Mouse (Mus musculus) heart, embryonic 10.5 days (tissue): ENCODE data around the gene Wdfy1. TPM values are rescaled to one million over a fixed set of nuclear protein-coding genes. Genes with fewer than 3 reads are reported as not detected.

Source experiments
- DNase-seq: peaks from one replicate; pipeline ENCODE4 v3.0.0-alpha.2; 2017; ENCODE audit warnings: low spot score
- H3K27ac ChIP-seq: fragments of 300-500 bp; sonication (generic); 2 replicates; pipeline ENCODE4 v1.5.1; 2016; ENCODE audit warnings: mild to moderate bottlenecking
- H3K27me3 ChIP-seq: fragments of 300-500 bp; sonication (generic); 2 replicates; pipeline ENCODE4 v1.6.1; 2016; ENCODE audit warnings: mild to moderate bottlenecking; ENCODE audit not compliant: poor library complexity, insufficient read depth, severe bottlenecking
- H3K36me3 ChIP-seq: fragments of 300-500 bp; sonication (generic); 2 replicates; pipeline ENCODE4 v1.6.1; 2016; ENCODE audit warnings: mild to moderate bottlenecking, moderate library complexity
- H3K4me1 ChIP-seq: fragments of 300-500 bp; sonication (generic); 2 replicates; pipeline ENCODE4 v1.6.1; 2016; ENCODE audit warnings: mild to moderate bottlenecking
- H3K4me3 ChIP-seq: fragments of 300-500 bp; sonication (generic); 2 replicates; pipeline ENCODE4 v1.5.1; 2016; ENCODE audit warnings: mild to moderate bottlenecking, moderate library complexity
- H3K9me3 ChIP-seq: fragments of 300-500 bp; sonication (generic); 2 replicates; pipeline ENCODE4 v1.6.1; 2016; ENCODE audit warnings: mild to moderate bottlenecking, moderate library complexity
- WGBS: fragments of 180-500 bp; shearing (Covaris S2); methylation state at CpG from one replicate; pipeline ENCODE4 v1.1.7; 2016; 5-methylcytosine and 5-hydroxymethylcytosine counted together
- polyA plus RNA-seq: library from polyadenylated mRNA; unstranded; fragments of >200 nt; fragmentation: Nextera tagmentation; extraction: Ambion mirVana; gene quantifications from 2 replicates; pipeline ENCODE4 v1.2.1, GENCODE M21; 2016

Gene Wdfy1
- polyA plus RNA-seq, 1 experiment from 2014 or later = 25.1 TPM

GRCm38 (mm10) chr1:79736408-79736807, 39.5 kb downstream of the Wdfy1 start:
- Histone ChIP-seq H3K9me3 (no peaks in the 10 kb centered on the region), H3K36me3 (peaks cover 9% of the 10 kb centered on the region), H3K4me1 (no peaks in the 10 kb centered on the region), H3K27me3 (no peaks in the 10 kb centered on the region), H3K4me3 (no peak overlapping the region), H3K27ac (no peak overlapping the region)
- WGBS = 90% methylated on average over 3 of the region's 3 CpGs
- no peak for DNase-seq

DNA sequence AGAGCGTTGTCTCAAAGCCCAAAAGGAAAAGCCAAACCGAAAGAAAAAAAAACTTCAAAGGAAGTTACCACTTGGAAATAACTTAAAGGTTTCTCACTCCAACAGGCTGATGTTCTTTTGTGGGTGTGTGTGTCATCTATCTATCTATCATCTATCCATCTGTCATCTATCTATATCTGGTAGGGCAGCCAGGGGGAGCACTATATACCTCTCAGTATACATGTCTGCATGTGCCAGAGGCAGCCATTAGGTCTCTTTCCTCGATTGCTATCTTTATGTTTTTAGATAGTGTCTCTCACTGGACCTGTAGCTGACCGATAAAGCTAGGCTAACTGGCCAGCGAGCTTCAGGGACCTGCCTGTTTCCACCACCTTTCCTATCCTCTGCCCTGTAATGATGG, 41.1 kb downstream of the Wdfy1 start:
- Histone ChIP-seq H3K27me3 (no peaks in the 10 kb centered on the region), H3K9me3 (no peaks in the 10 kb centered on the region), H3K4me1 (no peaks in the 10 kb centered on the region), H3K36me3 (peaks cover 9% of the 10 kb centered on the region), H3K4me3 (no peak overlapping the region), H3K27ac (no peak overlapping the region)
- no peak for DNase-seq
- 82% methylated on average over 5 of the region's 5 CpGs for WGBS

DNA sequence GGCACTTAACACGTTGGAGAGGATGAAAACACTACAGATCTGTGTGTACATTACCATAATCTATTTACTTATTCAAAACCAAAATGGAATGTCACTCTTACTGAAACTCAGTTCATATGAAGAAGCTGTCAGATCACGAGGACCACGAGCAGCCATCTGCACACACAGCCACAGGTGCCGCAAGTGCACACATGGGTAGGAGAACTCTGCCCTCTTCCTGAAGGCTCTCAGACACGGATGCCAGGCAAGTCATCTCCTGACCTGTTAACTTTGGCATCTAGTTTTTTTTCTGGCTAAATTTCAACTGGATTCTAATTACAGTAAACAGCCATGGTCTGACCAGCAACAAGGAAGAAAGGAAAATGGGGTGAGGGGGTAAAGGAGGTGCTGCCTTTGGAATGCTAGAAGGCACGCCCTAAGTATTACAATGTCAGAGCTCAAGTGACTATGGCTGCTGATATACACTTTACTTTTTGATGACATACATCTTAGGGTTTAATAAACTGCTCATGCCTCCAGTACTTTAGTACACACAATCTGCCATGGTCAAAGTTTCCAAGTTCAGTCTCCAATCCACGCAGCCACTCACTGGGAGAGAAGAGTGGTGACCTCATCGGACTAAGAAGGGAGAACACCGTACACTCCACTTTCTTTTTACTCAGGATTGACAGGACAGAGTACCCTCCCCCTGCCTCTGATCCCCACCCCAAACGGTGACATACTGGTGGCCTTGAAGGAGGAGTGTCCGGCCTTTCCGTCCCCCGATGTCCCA, 61.6 kb downstream of the Wdfy1 start:
- no peak overlapping the region for H3K4me3 ChIP-seq
- 92% methylated on average over 13 of the region's 13 CpGs for WGBS
- H3K36me3 ChIP-seq = peaks cover 27% of the 10 kb centered on the region
- no peak for DNase-seq
- H3K4me1 ChIP-seq = peaks cover 11% of the 10 kb centered on the region; the same call in 1 of the 2 replicates
- H3K27ac ChIP-seq = no peak overlapping the region
- H3K27me3 ChIP-seq = no peaks in the 10 kb centered on the region
- no peaks in the 10 kb centered on the region for H3K9me3 ChIP-seq

- peaks cover 11% of the 10 kb centered on the region; the same call in 1 of the 2 replicates for H3K4me1 ChIP-seq
- H3K4me3 ChIP-seq = no peak overlapping the region
- peaks cover 27% of the 10 kb centered on the region for H3K36me3 ChIP-seq
- H3K27ac ChIP-seq = no peak overlapping the region
- H3K27me3 ChIP-seq = no peaks in the 10 kb centered on the region
- DNase-seq = no peak
- 89% methylated on average over 5 of the region's 5 CpGs for WGBS
- no peaks in the 10 kb centered on the region for H3K9me3 ChIP-seq
These were observed 62.9 kb downstream of the Wdfy1 start for GRCm38 (mm10) chr1:79713081-79713480.

DNA sequence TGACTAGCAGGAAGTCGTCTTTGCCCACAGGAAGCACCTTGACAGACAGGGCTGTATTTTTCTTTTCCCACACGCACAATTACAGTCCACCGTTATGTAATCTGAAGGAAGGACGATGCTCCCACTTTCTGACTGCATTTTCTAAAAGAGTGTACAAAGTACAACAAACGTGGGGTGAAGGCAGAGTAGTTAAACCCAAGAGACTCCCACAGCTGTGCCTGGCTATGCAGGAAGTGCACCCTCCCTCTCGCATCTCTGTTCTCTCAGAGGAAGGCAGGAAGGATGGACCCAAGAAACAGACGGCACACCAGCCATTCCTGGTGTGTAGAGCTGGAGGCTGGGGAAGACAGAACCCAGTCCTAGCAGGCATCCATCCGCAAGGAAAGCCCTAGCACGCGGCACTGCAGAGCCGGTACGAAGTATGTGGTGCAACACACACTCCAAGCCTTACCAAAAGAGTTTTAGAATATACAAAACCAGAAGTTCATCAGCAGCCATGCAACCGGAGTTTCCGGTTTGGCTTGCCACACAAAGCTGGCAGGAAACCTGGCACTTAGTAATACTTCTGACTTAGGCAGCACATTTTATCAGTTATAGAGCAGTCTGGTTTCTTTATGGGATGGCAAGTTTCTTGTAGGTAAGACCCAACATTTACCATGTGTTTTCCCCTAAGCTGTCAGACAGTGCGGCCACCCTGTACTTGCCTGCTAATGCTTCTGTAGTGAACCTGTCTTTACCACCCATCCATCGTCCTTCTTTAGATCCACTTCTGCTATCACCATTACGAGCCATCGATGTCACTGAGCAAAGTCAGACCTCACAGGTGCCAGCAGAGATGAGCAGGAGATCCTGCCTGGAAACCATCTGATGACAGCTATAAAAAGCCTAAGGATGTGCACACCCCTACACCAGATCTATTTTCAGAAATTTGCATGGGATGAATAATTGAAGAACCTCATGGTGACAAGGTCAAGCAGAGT, 64.5 kb downstream of the Wdfy1 start:
- 68% methylated on average over 18 of the region's 18 CpGs for WGBS
- peak overlapping the region; percentile 42; the same call in 1 of the 2 replicates for H3K27ac ChIP-seq
- peaks cover 11% of the 10 kb centered on the region; the same call in 1 of the 2 replicates for H3K4me1 ChIP-seq
- no peaks in the 10 kb centered on the region for H3K27me3 ChIP-seq
- DNase-seq = no peak
- H3K9me3 ChIP-seq = no peaks in the 10 kb centered on the region
- H3K36me3 ChIP-seq = peaks cover 33% of the 10 kb centered on the region
- H3K4me3 ChIP-seq = no peak overlapping the region

DNA sequence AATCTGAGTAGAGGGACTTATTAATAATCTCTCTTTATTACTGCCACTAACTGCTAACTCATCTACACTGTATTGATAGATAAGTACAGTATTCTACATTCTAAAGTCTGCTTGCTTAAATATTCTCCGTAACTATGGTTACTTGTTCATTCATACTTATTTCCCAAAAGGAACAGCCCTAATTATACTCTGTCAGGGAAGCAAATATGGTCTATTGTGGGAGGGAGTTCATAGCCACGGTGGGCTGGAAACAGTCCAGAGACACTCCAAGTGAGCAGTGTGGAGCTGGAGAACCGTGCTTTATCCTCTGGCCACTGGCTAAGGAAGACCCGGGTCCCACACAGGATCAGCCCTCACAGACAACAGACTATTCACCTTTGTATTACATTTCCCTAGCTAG, 65.3 kb downstream of the Wdfy1 start:
- H3K27me3 ChIP-seq = no peaks in the 10 kb centered on the region
- no peak overlapping the region for H3K27ac ChIP-seq
- no peak overlapping the region for H3K4me3 ChIP-seq
- H3K9me3 ChIP-seq = no peaks in the 10 kb centered on the region
- no peak for DNase-seq
- WGBS = 60% methylated on average over 4 of the region's 4 CpGs
- H3K36me3 ChIP-seq = peaks cover 37% of the 10 kb centered on the region
- peaks cover 11% of the 10 kb centered on the region; the same call in 1 of the 2 replicates for H3K4me1 ChIP-seq

DNA sequence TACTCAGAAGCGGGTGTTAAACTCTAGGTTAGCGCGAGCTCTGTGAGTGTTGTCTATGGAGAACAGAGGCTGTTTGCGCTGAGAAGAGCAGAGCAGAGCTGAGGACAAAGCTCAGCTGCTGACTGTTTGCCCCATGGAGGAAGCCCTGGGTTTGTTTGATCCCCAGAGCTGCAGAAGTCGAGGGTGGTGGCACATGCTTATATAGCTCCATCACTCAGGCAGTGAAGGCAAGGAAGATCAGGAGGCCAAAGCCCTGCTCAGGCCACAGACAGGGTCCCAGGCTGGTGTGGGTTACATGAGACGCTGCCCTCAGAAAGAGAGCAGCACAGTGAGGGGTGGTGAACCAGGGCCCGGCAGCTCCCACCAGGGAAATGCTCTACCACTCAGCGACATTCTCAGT, 65.7 kb downstream of the Wdfy1 start:
- H3K27ac ChIP-seq = no peak overlapping the region
- no peaks in the 10 kb centered on the region for H3K9me3 ChIP-seq
- DNase-seq = no peak
- H3K36me3 ChIP-seq = peaks cover 37% of the 10 kb centered on the region
- WGBS = 84% methylated on average over 8 of the region's 8 CpGs
- H3K4me3 ChIP-seq = no peak overlapping the region
- no peaks in the 10 kb centered on the region for H3K27me3 ChIP-seq
- H3K4me1 ChIP-seq = peaks cover 11% of the 10 kb centered on the region; the same call in 1 of the 2 replicates

DNA sequence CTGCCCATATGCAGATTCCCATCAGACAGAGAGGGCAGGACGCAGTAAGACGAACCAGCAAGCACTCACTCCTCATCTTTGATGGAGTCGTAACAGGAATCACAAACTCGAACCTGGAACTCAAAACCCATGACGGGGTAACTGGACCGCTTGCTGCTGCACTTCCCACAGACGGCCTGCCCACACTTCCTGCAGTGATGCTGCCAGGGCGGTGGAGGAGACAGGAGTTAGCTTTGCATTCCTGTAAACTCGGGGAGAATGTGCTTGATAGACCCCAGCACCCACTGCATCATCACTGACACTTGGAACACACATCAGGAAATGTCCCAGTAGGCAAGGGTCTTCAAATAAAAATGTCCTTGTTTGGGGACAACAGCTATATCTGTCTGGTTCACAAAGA, 68.6 kb downstream of the Wdfy1 start:
- 79% methylated on average over 9 of the region's 9 CpGs for WGBS
- Histone ChIP-seq H3K36me3 (peaks cover 18% of the 10 kb centered on the region; the same call in 1 of the 2 replicates), H3K27me3 (no peaks in the 10 kb centered on the region), H3K9me3 (no peaks in the 10 kb centered on the region), H3K27ac (no peak overlapping the region), H3K4me3 (no peak overlapping the region), H3K4me1 (peaks cover 11% of the 10 kb centered on the region; the same call in 1 of the 2 replicates)
- DNase-seq = no peak

DNA sequence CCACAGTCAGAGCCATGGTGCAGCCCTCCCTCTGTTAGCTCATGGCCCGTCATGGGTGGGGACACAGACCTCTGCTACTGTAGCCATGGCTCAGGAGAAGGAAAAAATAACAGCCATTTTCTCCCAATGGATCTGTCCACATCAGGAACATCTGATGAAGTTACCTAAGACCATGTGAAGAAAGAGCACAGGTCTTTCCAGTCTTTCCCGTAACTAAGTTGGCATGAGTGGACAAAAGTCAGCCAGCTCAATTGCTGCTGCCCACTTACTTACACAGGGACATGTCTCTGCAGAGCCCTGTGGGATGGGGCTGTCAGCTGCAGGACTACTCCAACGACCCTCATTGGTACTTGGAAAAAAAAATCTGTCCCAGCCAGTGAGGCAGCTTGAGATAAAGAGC, 69.2 kb downstream of the Wdfy1 start:
- Histone ChIP-seq H3K27ac (no peak overlapping the region), H3K4me1 (peaks cover 10% of the 10 kb centered on the region; the same call in 1 of the 2 replicates), H3K27me3 (no peaks in the 10 kb centered on the region), H3K4me3 (no peak overlapping the region), H3K36me3 (peaks cover 15% of the 10 kb centered on the region; the same call in 1 of the 2 replicates), H3K9me3 (no peaks in the 10 kb centered on the region)
- 68% methylated on average over 3 of the region's 3 CpGs for WGBS
- DNase-seq = no peak

GRCm38 (mm10) chr1:79704672-79705071, 71.3 kb downstream of the Wdfy1 start:
- Histone ChIP-seq H3K27me3 (no peaks in the 10 kb centered on the region), H3K4me1 (no peaks in the 10 kb centered on the region), H3K9me3 (no peaks in the 10 kb centered on the region), H3K4me3 (no peak overlapping the region), H3K36me3 (peaks cover 15% of the 10 kb centered on the region; the same call in 1 of the 2 replicates), H3K27ac (no peak overlapping the region)
- WGBS = 89% methylated on average over 2 of the region's 2 CpGs
- no peak for DNase-seq

DNA sequence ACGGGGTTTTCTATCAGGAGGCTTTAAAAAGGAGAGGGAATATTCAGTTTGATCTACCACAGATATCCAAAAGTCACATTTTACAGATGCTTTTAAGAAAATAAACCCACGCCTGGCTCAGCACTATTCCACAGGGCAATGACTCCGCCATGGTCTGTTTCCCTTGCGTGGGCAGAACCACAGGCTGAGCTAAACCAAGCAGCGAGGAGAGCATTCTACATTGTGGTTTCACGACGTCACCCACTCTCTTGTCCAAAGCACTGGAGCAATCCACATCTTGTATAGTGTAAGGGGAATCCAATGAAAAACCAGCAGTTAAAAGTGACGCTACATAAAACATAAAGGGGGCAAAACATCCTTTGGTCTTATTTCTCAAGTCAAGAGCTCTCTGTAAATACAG, 72.4 kb downstream of the Wdfy1 start:
- no peaks in the 10 kb centered on the region for H3K4me1 ChIP-seq

DNA sequence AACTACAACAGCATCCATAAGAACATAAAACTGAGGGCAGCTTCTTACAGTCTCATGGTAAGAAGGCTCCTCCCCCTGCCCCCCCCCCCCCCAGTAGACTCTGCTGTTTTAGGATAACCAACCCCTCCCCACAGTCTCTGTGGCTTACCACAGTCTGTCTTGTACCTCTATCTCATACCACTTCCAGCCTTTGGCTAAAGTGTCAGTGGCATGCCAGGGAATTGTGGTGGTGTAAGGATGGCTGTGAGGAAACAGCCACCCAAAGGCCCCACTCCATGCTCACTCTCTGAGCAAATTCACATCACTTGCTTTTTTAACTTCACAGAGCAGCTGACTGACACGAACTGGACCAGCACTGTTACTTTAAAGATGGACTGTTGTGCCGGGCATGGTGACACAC, 77.4 kb downstream of the Wdfy1 start:
- H3K9me3 ChIP-seq = no peaks in the 10 kb centered on the region
- DNase-seq = peak; percentile 59
- no peak overlapping the region for H3K27ac ChIP-seq
- no peak overlapping the region for H3K4me3 ChIP-seq
- H3K36me3 ChIP-seq = no peaks in the 10 kb centered on the region
- no peaks in the 10 kb centered on the region for H3K27me3 ChIP-seq
- 87% methylated on average over 2 of the region's 2 CpGs for WGBS
- H3K4me1 ChIP-seq = no peaks in the 10 kb centered on the region

More for the DNA sequence above, 72.4 kb downstream of the Wdfy1 start:
- no peaks in the 10 kb centered on the region for H3K27me3 ChIP-seq
- 88% methylated on average over 8 of the region's 8 CpGs for WGBS
- H3K36me3 ChIP-seq = peaks cover 15% of the 10 kb centered on the region; the same call in 1 of the 2 replicates
- H3K4me3 ChIP-seq = no peak overlapping the region
- no peak for DNase-seq
- H3K27ac ChIP-seq = no peak overlapping the region
- H3K9me3 ChIP-seq = no peaks in the 10 kb centered on the region

GRCm38 (mm10) chr1:79697382-79697781, 78.6 kb downstream of the Wdfy1 start:
- Histone ChIP-seq H3K4me3 (no peak overlapping the region), H3K27me3 (no peaks in the 10 kb centered on the region), H3K9me3 (no peaks in the 10 kb centered on the region), H3K36me3 (no peaks in the 10 kb centered on the region), H3K27ac (no peak overlapping the region), H3K4me1 (no peaks in the 10 kb centered on the region)
- WGBS = 69% methylated on average over 9 of the region's 9 CpGs
- DNase-seq = peak; percentile 75
